Mouse (Mus musculus) liver, embryonic 14.5 days (tissue): ENCODE results near the gene Sestd1.

Experiments used
- CTCF ChIP-seq: IDR thresholded peaks from 2 replicates; pipeline ENCODE4 v1.5.1; 2016; ENCODE audit warnings: antibody characterized with exemption, low read depth, control low read depth
- EP300 ChIP-seq: IDR thresholded peaks from 2 replicates; pipeline ENCODE4 v1.6.1; 2016; ENCODE audit warnings: antibody characterized with exemption, low read depth

DNA sequence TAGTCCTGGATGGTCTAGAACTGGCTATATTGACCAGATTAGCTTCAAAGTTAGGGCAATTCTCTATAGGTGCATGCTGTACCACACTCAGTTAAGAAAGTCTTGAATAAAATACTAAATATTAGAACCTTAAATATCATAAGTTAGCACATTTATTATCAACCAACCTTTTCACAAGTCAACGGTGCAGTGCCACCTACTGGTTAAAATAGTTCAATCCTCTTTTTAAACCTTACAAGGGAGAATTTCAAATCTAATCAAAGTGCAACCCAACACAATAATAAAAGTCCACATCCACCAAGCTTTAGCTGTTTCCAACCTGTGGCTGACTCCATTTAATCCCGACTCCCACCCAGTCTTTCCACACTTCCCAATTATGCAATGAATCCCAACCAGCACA lies 76.5 kb downstream of the Sestd1 start:
- TF ChIP-seq CTCF (peak; percentile 44), EP300 (no peak)
